19 mouse cellular contexts compared by ENCODE assay signal in the genomic region with DNA sequence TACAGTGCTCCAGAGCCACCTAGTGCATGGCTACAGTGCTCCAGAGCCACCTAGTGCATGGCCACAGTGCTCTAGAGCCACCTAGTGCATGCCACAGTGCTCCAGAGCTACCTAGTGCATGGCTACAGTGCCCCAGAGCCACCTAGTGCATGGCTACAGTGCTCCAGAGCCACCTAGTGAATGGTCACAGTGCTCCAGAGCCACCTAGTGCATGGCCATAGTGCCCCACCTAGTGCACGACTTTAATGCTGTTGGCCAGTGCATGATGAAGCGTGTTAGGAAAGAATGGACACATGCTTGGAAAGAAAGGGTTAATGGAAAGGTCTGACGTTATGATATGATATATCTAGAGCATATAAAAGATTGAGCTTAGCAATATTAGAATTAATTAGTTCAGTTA. TPM values are rescaled to one million over a fixed set of nuclear protein-coding genes. Genes with fewer than 3 reads are reported as not detected.
"Had no signal": no experiment of that assay in that cellular context is flagged by ENCODE, and none has a peak within 500 bp of the region (broad histone marks: within the 10 kb centered on the region; RNA-seq: fewer than 3 reads in every experiment).

No protein-coding gene starts in this region.

- DNase-seq: kidney, adult 11 months; kidney, adult 9 months; kidney, postnatal 10 days; layer of hippocampus, postnatal 36 days; liver, embryonic 13.5 days; lung, adult 18-20 months; lung, postnatal 14 days; right cerebral cortex, adult 18-20 months; right cerebral cortex, postnatal 25 days; thymus, postnatal 4 days had no signal

- H3K9me3 ChIP-seq: limb, embryonic 15.5 days; liver, embryonic 13.5 days; midbrain, embryonic 12.5 days; neural tube, embryonic 15.5 days had no signal

- H3K4me1 ChIP-seq: limb, embryonic 15.5 days; liver, embryonic 13.5 days; midbrain, embryonic 12.5 days; neural tube, embryonic 15.5 days had no signal

- H3K4me3 ChIP-seq: limb, embryonic 15.5 days; liver, embryonic 13.5 days; midbrain, embryonic 12.5 days; myocyte; neural tube, embryonic 15.5 days had no signal

- H3K36me3 ChIP-seq: limb, embryonic 15.5 days; liver, embryonic 13.5 days had no signal

- H3K27me3 ChIP-seq: limb, embryonic 15.5 days; liver, embryonic 13.5 days; midbrain, embryonic 12.5 days; neural tube, embryonic 15.5 days had no signal

- H3K9ac ChIP-seq: limb, embryonic 15.5 days; liver, embryonic 13.5 days; midbrain, embryonic 12.5 days; neural tube, embryonic 15.5 days had no signal

- H3K27ac ChIP-seq: limb, embryonic 15.5 days; liver, embryonic 13.5 days; midbrain, embryonic 12.5 days; neural tube, embryonic 15.5 days had no signal

- H3K4me2 ChIP-seq: limb, embryonic 15.5 days; liver, embryonic 13.5 days; midbrain, embryonic 12.5 days; neural tube, embryonic 15.5 days had no signal

RNA-seq across cellular contexts. Expression of gene Vmn1r40, which starts 49.0 kb away (rescaled TPM):
- polyA plus RNA-seq: large intestine, adult 2 months; limb, embryonic 11.5 days; limb, embryonic 15.5 days; liver, embryonic 13.5 days; midbrain, embryonic 12.5 days; myocyte; neural tube, embryonic 11.5 days; neural tube, embryonic 15.5 days; small intestine, adult 2 months; stomach, embryonic 16.5 days had no signal
